Mouse (Mus musculus): ENCODE results near the gene Gadd45gip1. TPM values are rescaled to one million over a fixed set of nuclear protein-coding genes. Genes with fewer than 3 reads are reported as not detected.

Gene Gadd45gip1
- polyA plus RNA-seq, 1 experiment, result 52.9 TPM

GRCm38 (mm10) chr8:84845355-84846093 lies 14.2 kb downstream of the Gadd45gip1 start:
- H3K4me1 ChIP-seq (replicated peaks; ENCODE audit: control insufficient read depth, insufficient read depth, low read length), result peaks cover 14% of the 10 kb centered on the region
- WGBS, result 10% methylated on average over 12 of the region's 12 CpGs
- peaks cover 25% of the 10 kb centered on the region for H3K36me3 ChIP-seq (ENCODE audit: control insufficient read depth, insufficient read depth, low read length)

DNA sequence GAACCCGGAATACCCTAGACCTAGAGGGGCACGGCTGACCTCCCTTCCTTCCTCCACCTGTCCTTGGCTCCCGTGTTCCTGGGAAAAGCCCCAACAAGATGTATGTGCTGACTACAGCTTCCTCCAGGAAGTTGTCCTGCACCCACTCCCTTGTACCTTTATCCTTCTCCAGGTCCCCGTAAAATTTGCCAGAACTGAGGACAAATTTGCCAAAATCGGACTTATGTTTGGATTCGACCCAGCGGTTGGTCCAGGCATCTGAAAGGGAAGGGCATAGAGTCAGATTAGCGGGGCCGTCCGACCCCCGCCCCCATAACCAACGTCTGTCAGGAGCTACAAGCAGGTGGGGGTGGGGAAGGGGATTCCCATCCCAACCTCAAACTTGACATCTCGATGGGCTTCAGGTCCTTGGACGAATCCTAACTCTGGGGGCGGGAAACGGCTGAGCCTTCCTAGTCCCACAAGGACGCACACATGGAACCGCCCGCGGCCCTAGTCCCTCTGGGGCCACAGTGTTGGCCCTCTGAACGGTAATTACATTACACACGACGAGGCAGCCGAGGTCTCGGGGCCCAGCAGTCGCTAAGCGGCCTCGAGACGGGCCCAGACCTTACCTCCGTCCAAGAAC lies 14.9 kb downstream of the Gadd45gip1 start:
- peak; percentile 17 for DNase-seq
- Histone ChIP-seq H3K4me3 (ENCODE audit: control insufficient read depth, insufficient read depth, low read length) (peak overlapping the region; percentile 81), H3K36me3 (ENCODE audit: control insufficient read depth, insufficient read depth, low read length) (peaks cover 25% of the 10 kb centered on the region), H3K4me1 (replicated peaks; ENCODE audit: control insufficient read depth, insufficient read depth, low read length) (peaks cover 14% of the 10 kb centered on the region), H3K27me3 (ENCODE audit: control insufficient read depth, insufficient read depth, low read length) (no peaks in the 10 kb centered on the region), H3K27ac (ENCODE audit: control insufficient read depth, insufficient read depth, low read length) (peak overlapping the region; percentile 39)
- WGBS, result under 1% methylated on average over 30 of the region's 30 CpGs
- no peak for TF ChIP-seq CTCF (IDR thresholded peaks at IDR 0.05; ENCODE audit: borderline replicate concordance, control insufficient read depth, extremely low read depth, insufficient read depth, low read length, poor library complexity)
- TF ChIP-seq POLR2A (IDR thresholded peaks at IDR 0.05; ENCODE audit: control insufficient read depth, extremely low read depth, insufficient read depth, low read length, poor library complexity), result no peak

More at GRCm38 (mm10) chr8:84845355-84846093, 14.2 kb downstream of the Gadd45gip1 start:
- no peak overlapping the region for H3K27ac ChIP-seq (ENCODE audit: control insufficient read depth, insufficient read depth, low read length)
- no peak for DNase-seq
- TF ChIP-seq POLR2A (IDR thresholded peaks at IDR 0.05; ENCODE audit: control insufficient read depth, extremely low read depth, insufficient read depth, low read length, poor library complexity), result no peak
- peak overlapping the region; percentile 81 for H3K4me3 ChIP-seq (ENCODE audit: control insufficient read depth, insufficient read depth, low read length)
- H3K27me3 ChIP-seq (ENCODE audit: control insufficient read depth, insufficient read depth, low read length), result no peaks in the 10 kb centered on the region

- under 1% methylated on average over 55 of the region's 55 CpGs for WGBS
- DNase-seq, result peak; percentile 99
- Histone ChIP-seq H3K36me3 (ENCODE audit: control insufficient read depth, insufficient read depth, low read length) (peaks cover 23% of the 10 kb centered on the region), H3K4me1 (replicated peaks; ENCODE audit: control insufficient read depth, insufficient read depth, low read length) (peaks cover 14% of the 10 kb centered on the region), H3K27ac (ENCODE audit: control insufficient read depth, insufficient read depth, low read length) (peak within 1 kb of the TSS; percentile 84), H3K4me3 (ENCODE audit: control insufficient read depth, insufficient read depth, low read length) (peak within 1 kb of the TSS; percentile 81), H3K27me3 (ENCODE audit: control insufficient read depth, insufficient read depth, low read length) (no peaks in the 10 kb centered on the region)
- TF ChIP-seq POLR2A (IDR thresholded peaks at IDR 0.05; ENCODE audit: control insufficient read depth, extremely low read depth, insufficient read depth, low read length, poor library complexity), result peak; percentile 96
- TF ChIP-seq CTCF (IDR thresholded peaks at IDR 0.05; ENCODE audit: borderline replicate concordance, control insufficient read depth, extremely low read depth, insufficient read depth, low read length, poor library complexity), result peak; percentile 53; the same call in 1 of the 2 replicates
Measured at GRCm38 (mm10) chr8:84846722-84847572, 15.6 kb downstream of the Gadd45gip1 start, which contains the start of gene Calr. Gene Calr, minus strand, starts transcription at chr8:84846934.

DNA sequence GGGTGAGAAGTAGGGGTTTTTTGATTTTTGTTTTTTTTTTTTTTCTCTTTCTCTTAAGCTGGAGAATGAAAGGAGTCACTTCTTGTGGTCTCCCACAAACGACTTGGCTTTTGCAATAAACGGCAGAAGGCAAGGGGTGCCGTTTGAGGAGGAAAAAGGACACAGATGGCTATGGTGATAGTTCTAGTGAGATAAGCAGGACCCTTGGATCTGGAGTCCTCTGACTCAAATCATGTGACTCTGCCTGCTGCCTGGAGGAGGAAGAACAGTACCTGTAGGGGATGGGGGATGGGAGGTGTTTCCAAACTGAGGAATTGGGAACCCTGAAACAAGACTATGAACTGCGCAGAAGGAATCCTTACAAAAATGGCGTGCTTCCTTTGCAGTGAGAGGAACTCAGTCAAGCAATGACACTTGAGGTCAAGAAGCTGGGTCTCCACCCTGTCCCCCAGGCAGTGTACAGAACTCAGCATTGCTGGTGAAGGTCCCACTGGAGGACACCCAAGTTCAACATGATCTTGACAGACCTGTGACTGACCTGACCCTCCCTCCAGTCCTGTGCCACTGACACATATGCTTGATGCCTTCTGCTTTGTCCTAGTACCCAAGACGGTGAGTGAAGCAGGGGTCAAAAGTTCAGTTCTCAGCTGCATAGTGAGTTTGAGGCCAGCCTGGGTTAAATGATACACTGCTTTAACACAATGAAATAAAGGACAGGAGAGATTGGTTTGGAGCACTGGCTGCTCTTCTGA lies 16.5 kb downstream of the Gadd45gip1 start:
- Histone ChIP-seq H3K27me3 (ENCODE audit: control insufficient read depth, insufficient read depth, low read length) (no peaks in the 10 kb centered on the region), H3K36me3 (ENCODE audit: control insufficient read depth, insufficient read depth, low read length) (peaks cover 19% of the 10 kb centered on the region), H3K27ac (ENCODE audit: control insufficient read depth, insufficient read depth, low read length) (peak overlapping the region; percentile 84), H3K4me3 (ENCODE audit: control insufficient read depth, insufficient read depth, low read length) (no peak overlapping the region), H3K4me1 (replicated peaks; ENCODE audit: control insufficient read depth, insufficient read depth, low read length) (peaks cover 14% of the 10 kb centered on the region)
- TF ChIP-seq CTCF (IDR thresholded peaks at IDR 0.05; ENCODE audit: borderline replicate concordance, control insufficient read depth, extremely low read depth, insufficient read depth, low read length, poor library complexity) (no peak), POLR2A (IDR thresholded peaks at IDR 0.05; ENCODE audit: control insufficient read depth, extremely low read depth, insufficient read depth, low read length, poor library complexity) (no peak)
- DNase-seq, result peak; percentile 29
- WGBS, result 4% methylated on average over 6 of the region's 6 CpGs

DNA sequence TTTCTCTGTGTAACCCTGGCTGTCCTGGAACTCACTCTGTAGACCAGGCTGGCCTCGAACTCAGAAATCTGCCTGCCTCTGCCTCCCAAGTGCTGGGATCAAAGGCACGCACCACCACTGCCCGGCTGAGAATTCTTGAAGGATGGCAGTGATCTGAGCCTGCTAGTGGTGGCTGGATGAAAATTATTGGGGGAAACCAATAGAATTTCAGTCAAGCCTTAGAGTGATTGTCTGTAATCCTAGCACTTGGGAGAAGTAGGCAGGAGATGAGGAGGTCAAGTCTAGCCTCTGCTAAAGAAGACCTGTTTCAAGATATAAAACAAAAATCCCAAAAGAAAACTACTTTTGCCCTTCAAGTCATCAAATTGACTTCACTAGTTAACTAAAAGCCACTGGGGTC lies 25.1 kb downstream of the Gadd45gip1 start:
- H3K4me3 ChIP-seq (ENCODE audit: control insufficient read depth, insufficient read depth, low read length), result no peak overlapping the region
- 98% methylated on average over 3 of the region's 3 CpGs for WGBS

More for the DNA sequence above, 25.1 kb downstream of the Gadd45gip1 start:
- Histone ChIP-seq H3K4me1 (replicated peaks; ENCODE audit: control insufficient read depth, insufficient read depth, low read length) (peaks cover 6% of the 10 kb centered on the region; the same call in 1 of the 2 replicates), H3K36me3 (ENCODE audit: control insufficient read depth, insufficient read depth, low read length) (peaks cover 9% of the 10 kb centered on the region), H3K27me3 (ENCODE audit: control insufficient read depth, insufficient read depth, low read length) (no peaks in the 10 kb centered on the region), H3K27ac (ENCODE audit: control insufficient read depth, insufficient read depth, low read length) (no peak overlapping the region)
- DNase-seq, result no peak
- no peak for TF ChIP-seq CTCF (IDR thresholded peaks at IDR 0.05; ENCODE audit: borderline replicate concordance, control insufficient read depth, extremely low read depth, insufficient read depth, low read length, poor library complexity)
- no peak for TF ChIP-seq POLR2A (IDR thresholded peaks at IDR 0.05; ENCODE audit: control insufficient read depth, extremely low read depth, insufficient read depth, low read length, poor library complexity)

All from thymus, adult 2 months (tissue).